Mouse (Mus musculus) stomach, postnatal 0 days (tissue): ENCODE results near the gene Myrip. TPM values are rescaled to one million over a fixed set of nuclear protein-coding genes. Genes with fewer than 3 reads are reported as not detected.

Source experiments
- ATAC-seq: fragments of 200-750 bp; cut with Nextera tagmentation; 2 replicates; pipeline ENCODE4 v1.8.0; 2017; ENCODE audit not compliant: low FRiP score, low TSS enrichment
- DNase-seq: peaks from one replicate; pipeline ENCODE4 v3.0.0-alpha.2; 2016; ENCODE audit warnings: low spot score
- H3K27ac ChIP-seq: fragments of 300-500 bp; sonication (generic); replicated peaks from 2 replicates; pipeline ENCODE4 v1.5.1; 2014; ENCODE audit warnings: mild to moderate bottlenecking, control low read depth
- H3K27me3 ChIP-seq: fragments of 300-500 bp; sonication (generic); 2 replicates; pipeline ENCODE4 v1.6.1; 2014; ENCODE audit warnings: low read length; ENCODE audit not compliant: control insufficient read depth, insufficient read depth
- H3K36me3 ChIP-seq: fragments of 300-500 bp; sonication (generic); 2 replicates; pipeline ENCODE4 v1.6.1; 2014; ENCODE audit warnings: low read length, mixed read lengths; ENCODE audit not compliant: control insufficient read depth, insufficient read depth
- H3K4me1 ChIP-seq: fragments of 300-500 bp; sonication (generic); replicated peaks from 2 replicates; pipeline ENCODE4 v1.6.1; 2014; ENCODE audit warnings: antibody characterized with exemption; ENCODE audit not compliant: control insufficient read depth, insufficient read depth
- H3K4me2 ChIP-seq: fragments of 300-500 bp; sonication (generic); replicated peaks from 2 replicates; pipeline ENCODE4 v1.6.1; 2014; ENCODE audit warnings: low read depth, mild to moderate bottlenecking, control low read depth, moderate library complexity
- H3K4me3 ChIP-seq: fragments of 300-500 bp; sonication (generic); 2 replicates; pipeline ENCODE4 v1.5.1; 2014; ENCODE audit warnings: low read depth, low read length, control low read depth
- H3K9ac ChIP-seq: fragments of 300-500 bp; sonication (generic); 2 replicates; pipeline ENCODE4 v1.6.1; 2014; ENCODE audit warnings: mild to moderate bottlenecking, low read length, control low read depth, mixed read lengths
- H3K9me3 ChIP-seq: fragments of 300-500 bp; sonication (generic); 2 replicates; pipeline ENCODE4 v1.6.1; 2016; ENCODE audit warnings: low read length; ENCODE audit not compliant: control insufficient read depth
- CTCF ChIP-seq: IDR thresholded peaks from 2 replicates; pipeline ENCODE4 v1.5.1; 2016; ENCODE audit warnings: antibody characterized with exemption, low read depth, mild to moderate bottlenecking, moderate library complexity
- EP300 ChIP-seq: optimal IDR thresholded peaks from 2 replicates; pipeline ENCODE3; 2016; ENCODE audit warnings: antibody characterized with exemption
- WGBS: fragments of 180-500 bp; shearing (Covaris S2); extraction: QIAGEN DNeasy Blood & Tissue Kit; methylation state at CpG from one replicate; pipeline ENCODE4 v1.1.7; 2014; 5-methylcytosine and 5-hydroxymethylcytosine counted together
- polyA plus RNA-seq: library from polyadenylated mRNA; unstranded; fragments of >200 nt; fragmentation: Nextera tagmentation; extraction: Ambion mirVana; gene quantifications from 2 replicates; pipeline ENCODE4 v1.2.1, GENCODE M21; 2015

Gene Myrip
- polyA plus RNA-seq, 1 experiment from 2014 or later: 0.38 TPM

DNA sequence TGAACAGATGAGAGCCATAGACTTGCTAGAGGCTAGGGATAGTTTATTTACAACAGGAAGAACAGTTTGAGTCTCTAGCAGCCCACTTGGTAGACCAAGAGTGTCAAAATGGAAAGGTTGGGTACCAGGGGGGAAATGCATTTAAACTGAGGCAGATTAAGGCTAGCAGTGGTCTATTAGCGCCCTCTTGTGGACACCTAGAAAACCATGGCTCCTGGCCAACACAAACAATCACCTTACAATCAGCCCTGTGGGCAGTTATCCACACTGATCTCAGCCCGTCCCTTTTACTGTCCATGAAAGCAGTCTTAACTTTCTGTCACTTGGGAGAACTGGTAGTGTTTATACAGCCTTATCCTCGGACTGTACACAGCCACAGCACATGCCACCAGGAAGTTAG is 195.4 kb downstream of the Myrip start:
- no peaks in the 10 kb centered on the region for H3K9me3 ChIP-seq
- H3K4me3 ChIP-seq: no peak overlapping the region
- peak; percentile 79 for ATAC-seq
- H3K27ac ChIP-seq: no peak overlapping the region
- H3K4me2 ChIP-seq: no peak overlapping the region
- no peaks in the 10 kb centered on the region for H3K4me1 ChIP-seq
- TF ChIP-seq EP300 (no peak), CTCF (peak; percentile 96)
- H3K9ac ChIP-seq: no peak overlapping the region
- peaks cover 15% of the 10 kb centered on the region; the same call in 1 of the 2 replicates for H3K36me3 ChIP-seq
- 0% methylated on average over 3 of the region's 3 CpGs for WGBS
- DNase-seq: peak; percentile 75
- H3K27me3 ChIP-seq: no peaks in the 10 kb centered on the region

DNA sequence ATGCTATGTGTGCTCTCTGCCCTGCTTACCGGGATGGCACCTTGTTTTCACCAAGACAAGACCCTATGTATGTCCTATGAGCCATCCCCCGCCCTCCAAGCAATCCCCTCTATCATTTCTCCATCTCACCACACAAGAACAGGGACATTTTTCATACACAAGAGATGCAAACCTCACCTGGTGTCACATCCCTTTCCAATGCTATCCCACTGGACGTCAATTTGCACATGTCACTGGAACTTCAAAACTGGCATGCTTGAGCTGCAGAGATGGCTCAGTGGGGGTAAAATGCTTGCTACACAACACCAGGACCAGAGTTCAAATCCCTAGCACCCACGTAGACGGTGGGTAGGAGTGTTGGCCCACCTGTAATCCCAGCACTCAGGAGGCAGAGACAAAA is 196.7 kb downstream of the Myrip start:
- no peak overlapping the region for H3K4me2 ChIP-seq
- peaks cover 15% of the 10 kb centered on the region; the same call in 1 of the 2 replicates for H3K36me3 ChIP-seq
- no peak overlapping the region for H3K9ac ChIP-seq
- 84% methylated on average over 5 of the region's 5 CpGs for WGBS
- no peak overlapping the region for H3K4me3 ChIP-seq
- H3K4me1 ChIP-seq: no peaks in the 10 kb centered on the region
- DNase-seq (no peak), ATAC-seq (no peak)
- H3K9me3 ChIP-seq: no peaks in the 10 kb centered on the region
- TF ChIP-seq EP300: no peak
- no peak for TF ChIP-seq CTCF
- no peak overlapping the region for H3K27ac ChIP-seq
- no peaks in the 10 kb centered on the region for H3K27me3 ChIP-seq

- H3K27me3 ChIP-seq: no peaks in the 10 kb centered on the region
- no peak overlapping the region for H3K4me3 ChIP-seq
- ATAC-seq (no peak), DNase-seq (peak; percentile 49)
- H3K27ac ChIP-seq: no peak overlapping the region
- H3K36me3 ChIP-seq: 0 out of 2 replicates have a peak, but pooled peaks cover 2% of the 10 kb centered on the region
- WGBS: 35% methylated on average over 10 of the region's 10 CpGs
- no peak overlapping the region for H3K9ac ChIP-seq
- no peaks in the 10 kb centered on the region for H3K4me1 ChIP-seq
- TF ChIP-seq EP300: no peak
- TF ChIP-seq CTCF: peak; percentile 76
- no peak overlapping the region for H3K4me2 ChIP-seq
- no peaks in the 10 kb centered on the region for H3K9me3 ChIP-seq
Observed at GRCm38 (mm10) chr9:120501191-120501902, 200.0 kb downstream of the Myrip start.

DNA sequence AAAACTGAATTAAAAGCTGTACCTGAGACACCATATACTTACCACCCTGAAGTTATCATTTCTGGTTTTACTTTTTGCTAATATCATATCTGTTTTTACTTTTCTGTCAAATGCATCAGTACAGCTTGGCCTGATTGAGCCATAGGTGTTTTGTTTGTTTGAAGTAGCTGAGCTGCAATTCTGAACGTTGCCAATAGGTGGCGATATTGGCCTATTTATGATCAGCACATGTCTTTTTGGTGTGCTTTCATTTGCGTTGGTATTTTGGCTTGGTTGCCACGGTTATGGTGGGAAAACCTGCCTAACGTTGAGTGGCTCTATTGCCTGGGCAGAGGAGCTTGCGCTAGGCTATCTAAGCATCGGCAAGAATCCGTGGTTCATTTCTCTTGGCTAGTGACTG is 200.7 kb downstream of the Myrip start:
- no peaks in the 10 kb centered on the region for H3K4me1 ChIP-seq
- DNase-seq: peak; percentile 85
- 0 out of 2 replicates have a peak, but pooled peaks cover 3% of the 10 kb centered on the region for H3K9me3 ChIP-seq
- H3K36me3 ChIP-seq: no peaks in the 10 kb centered on the region
- no peaks in the 10 kb centered on the region for H3K27me3 ChIP-seq
- H3K4me3 ChIP-seq: no peak overlapping the region
- TF ChIP-seq EP300 (no peak), CTCF (peak; percentile 96)
- H3K4me2 ChIP-seq: no peak overlapping the region
- no peak overlapping the region for H3K9ac ChIP-seq
- ATAC-seq: no peak
- H3K27ac ChIP-seq: no peak overlapping the region
- WGBS: 6% methylated on average over 8 of the region's 8 CpGs

- no peak overlapping the region for H3K9ac ChIP-seq
- H3K36me3 ChIP-seq: no peaks in the 10 kb centered on the region
- TF ChIP-seq EP300 (no peak), CTCF (no peak)
- WGBS: 78% methylated on average over 2 of the region's 2 CpGs
- no peaks in the 10 kb centered on the region for H3K27me3 ChIP-seq
- H3K27ac ChIP-seq: no peak overlapping the region
- no peaks in the 10 kb centered on the region for H3K4me1 ChIP-seq
- H3K4me3 ChIP-seq: no peak overlapping the region
- H3K9me3 ChIP-seq: 0 out of 2 replicates have a peak, but pooled peaks cover 3% of the 10 kb centered on the region
- H3K4me2 ChIP-seq: no peak overlapping the region
- DNase-seq (no peak), ATAC-seq (no peak)
Observed at GRCm38 (mm10) chr9:120504423-120504822, 203.1 kb downstream of the Myrip start.

DNA sequence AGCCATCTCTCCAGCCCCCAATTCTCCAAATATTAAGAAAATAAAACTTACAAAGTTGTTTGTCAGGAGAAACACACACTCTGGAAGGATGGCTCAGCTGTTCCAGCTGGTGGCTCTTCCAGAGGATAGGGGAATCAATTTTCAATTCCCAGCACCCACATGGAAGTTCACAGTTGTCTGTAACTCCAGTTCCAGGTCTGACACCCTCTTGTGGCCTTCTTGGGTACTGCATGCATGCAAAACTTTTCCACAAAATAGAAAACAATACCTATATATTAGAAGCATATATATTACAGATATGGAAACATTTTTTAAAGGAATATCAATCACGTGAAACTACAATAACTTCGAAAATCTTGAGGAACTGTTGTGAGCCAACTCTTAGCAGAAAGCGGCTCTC is 210.5 kb downstream of the Myrip start:
- Histone ChIP-seq H3K4me1 (no peaks in the 10 kb centered on the region), H3K4me2 (no peak overlapping the region)

More for the DNA sequence above, 210.5 kb downstream of the Myrip start:
- TF ChIP-seq CTCF (peak; percentile 74), EP300 (no peak)
- 90% methylated on average over 3 of the region's 3 CpGs for WGBS
- no peak overlapping the region for H3K27ac ChIP-seq
- no peak overlapping the region for H3K9ac ChIP-seq
- no peak for ATAC-seq
- H3K27me3 ChIP-seq: no peaks in the 10 kb centered on the region
- H3K4me3 ChIP-seq: no peak overlapping the region
- H3K9me3 ChIP-seq: 0 out of 2 replicates have a peak, but pooled peaks cover 3% of the 10 kb centered on the region
- H3K36me3 ChIP-seq: no peaks in the 10 kb centered on the region
- DNase-seq: no peak
